Mouse (Mus musculus) lung, adult 2 months (tissue): ENCODE results near the gene Snx11. TPM values are rescaled to one million over a fixed set of nuclear protein-coding genes. Genes with fewer than 3 reads are reported as not detected.

ENCODE experiments used
- DNase-seq: peaks from one replicate; pipeline ENCODE4 v3.0.0; 2022
- H3K4me1 ChIP-seq: fragments of 200-500 bp; 2 replicates; pipeline ENCODE4 v1.6.1; 2011; ENCODE audit warnings: low read length; ENCODE audit not compliant: control insufficient read depth, insufficient read depth
- H3K4me3 ChIP-seq: fragments of 200-500 bp; replicated peaks from 2 replicates; pipeline ENCODE3; 2011; ENCODE audit warnings: low read depth, mild to moderate bottlenecking, control low read depth, low read length; ENCODE audit errors: extremely low read depth
- CTCF ChIP-seq: fragments of 200-500 bp; IDR thresholded peaks from 2 replicates; pipeline ENCODE4 v1.5.1; 2011; ENCODE audit warnings: mild to moderate bottlenecking, low read length, control low read depth; ENCODE audit not compliant: insufficient read depth
- POLR2A ChIP-seq: fragments of 200-500 bp; IDR thresholded peaks from 2 replicates; pipeline ENCODE4 v1.6.1; 2011; ENCODE audit warnings: low read depth, mild to moderate bottlenecking, control low read depth, low read length, borderline replicate concordance; ENCODE audit errors: extremely low read depth
- WGBS: fragments of 180-500 bp; shearing (Covaris S2); methylation state at CpG from one replicate; pipeline ENCODE4 v1.1.7; 2018; 5-methylcytosine and 5-hydroxymethylcytosine counted together
- polyA plus RNA-seq: library from polyadenylated mRNA; depleted of rRNA; stranded (reverse); fragments of >200 nt; gene quantifications from 2 replicates; pipeline ENCODE4 v1.2.3, GENCODE M21; 2012; rRNA removed

The Snx11 gene
- polyA plus RNA-seq, 1 experiment, result 26.8 TPM

GRCm38 (mm10) chr11:96730327-96730726 lies 47.0 kb downstream of the Snx11 start:
- WGBS, result 75% methylated on average over 5 of the region's 5 CpGs
- H3K4me3 ChIP-seq, result no peak overlapping the region
- no peaks in the 10 kb centered on the region for H3K4me1 ChIP-seq
- no peak for DNase-seq
- TF ChIP-seq POLR2A (no peak), CTCF (no peak)

GRCm38 (mm10) chr11:96729462-96729861 lies 47.9 kb downstream of the Snx11 start:
- DNase-seq, result no peak
- TF ChIP-seq POLR2A (no peak), CTCF (no peak)
- WGBS, result 39% methylated on average over 9 of the region's 9 CpGs
- Histone ChIP-seq H3K4me3 (no peak overlapping the region), H3K4me1 (no peaks in the 10 kb centered on the region)

DNA sequence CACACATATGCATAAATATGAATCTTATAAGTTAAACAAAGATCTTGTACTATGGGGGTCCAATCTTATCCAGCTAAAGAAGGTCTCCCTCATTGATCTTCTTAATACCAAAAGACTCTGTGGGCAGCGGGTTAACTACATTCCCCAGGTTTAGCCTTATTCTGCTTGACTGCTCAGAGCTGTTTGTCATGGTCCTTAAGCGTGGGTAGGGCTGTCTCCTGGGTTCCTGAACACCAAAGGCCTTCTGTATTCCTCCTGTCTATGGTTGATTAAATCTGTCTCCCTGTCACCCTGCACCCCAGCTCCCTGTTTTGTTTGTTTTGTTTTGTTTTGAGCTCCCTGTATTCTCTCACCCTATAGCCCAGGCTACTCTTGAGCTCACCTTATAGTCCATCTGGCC lies 48.8 kb downstream of the Snx11 start:
- no peak for DNase-seq
- Histone ChIP-seq H3K4me3 (no peak overlapping the region), H3K4me1 (no peaks in the 10 kb centered on the region)
- TF ChIP-seq CTCF, result no peak
- TF ChIP-seq POLR2A, result no peak
- 80% methylated on average over 2 of the region's 2 CpGs for WGBS

GRCm38 (mm10) chr11:96725833-96726232 lies 51.5 kb downstream of the Snx11 start:
- Histone ChIP-seq H3K4me1 (no peaks in the 10 kb centered on the region), H3K4me3 (no peak overlapping the region)
- 44% methylated on average over 1 of the region's 1 CpGs for whole genome bisulfite sequencing
- DNase-seq, result no peak
- TF ChIP-seq POLR2A (no peak), CTCF (no peak)

DNA sequence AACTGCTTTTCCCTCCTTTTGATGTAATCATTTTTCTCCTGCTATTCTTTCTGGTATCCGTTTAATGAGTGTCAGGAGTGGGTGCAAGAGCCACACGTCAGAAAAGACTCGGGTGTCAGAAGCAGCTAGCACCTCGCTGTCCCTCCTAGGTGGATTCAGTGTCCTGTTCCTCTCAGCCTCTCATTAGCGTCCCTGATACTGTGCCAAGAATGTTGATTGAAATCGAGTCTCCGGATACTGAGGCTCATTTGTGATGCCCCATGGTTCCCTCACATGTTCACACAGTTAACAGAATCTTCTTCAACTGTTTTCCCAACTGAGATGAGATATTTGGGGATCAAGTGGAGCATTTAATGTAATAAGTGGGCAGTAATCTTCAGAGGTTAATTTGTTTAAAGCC lies 58.8 kb downstream of the Snx11 start:
- DNase-seq, result no peak
- Histone ChIP-seq H3K4me3 (no peak overlapping the region), H3K4me1 (no peaks in the 10 kb centered on the region)
- TF ChIP-seq CTCF (no peak), POLR2A (no peak)
- 48% methylated on average over 7 of the region's 7 CpGs for WGBS

Other genes with a start within 250 kb of the Snx11 start
- 15.3 and 19.0 TPM in 2 replicates for gene Cbx1, start 11.6 kb upstream of the Snx11 start, polyA plus RNA-seq
- gene Nfe2l1, start 52.4 kb upstream of the Snx11 start, polyA plus RNA-seq, result 225 and 264 TPM in 2 replicates
- 39.7 and 44.8 TPM in 2 replicates for gene Copz2, start 72.3 kb upstream of the Snx11 start, polyA plus RNA-seq
- gene Cdk5rap3, start 138.9 kb upstream of the Snx11 start, polyA plus RNA-seq, result 25.4 and 30.1 TPM in 2 replicates
- gene Prr15l, start 150.5 kb upstream of the Snx11 start, polyA plus RNA-seq, result 56.2 and 69.8 TPM in 2 replicates
- 20.7 and 24.0 TPM in 2 replicates for gene Pnpo, start 166.4 kb upstream of the Snx11 start, polyA plus RNA-seq
- 23.1 and 26.3 TPM in 2 replicates for gene Sp2, start 205.4 kb upstream of the Snx11 start, polyA plus RNA-seq
- gene Sp6, start 235.8 kb upstream of the Snx11 start, polyA plus RNA-seq, result 5.0 and 8.5 TPM in 2 replicates